Mouse (Mus musculus): ENCODE measurements around the gene Adgrv1. TPM values are rescaled to one million over a fixed set of nuclear protein-coding genes. Genes with fewer than 3 reads are reported as not detected.

Adgrv1 gene
- polyA plus RNA-seq, 2 experiments, result 0.08 to 0.24 TPM

DNA sequence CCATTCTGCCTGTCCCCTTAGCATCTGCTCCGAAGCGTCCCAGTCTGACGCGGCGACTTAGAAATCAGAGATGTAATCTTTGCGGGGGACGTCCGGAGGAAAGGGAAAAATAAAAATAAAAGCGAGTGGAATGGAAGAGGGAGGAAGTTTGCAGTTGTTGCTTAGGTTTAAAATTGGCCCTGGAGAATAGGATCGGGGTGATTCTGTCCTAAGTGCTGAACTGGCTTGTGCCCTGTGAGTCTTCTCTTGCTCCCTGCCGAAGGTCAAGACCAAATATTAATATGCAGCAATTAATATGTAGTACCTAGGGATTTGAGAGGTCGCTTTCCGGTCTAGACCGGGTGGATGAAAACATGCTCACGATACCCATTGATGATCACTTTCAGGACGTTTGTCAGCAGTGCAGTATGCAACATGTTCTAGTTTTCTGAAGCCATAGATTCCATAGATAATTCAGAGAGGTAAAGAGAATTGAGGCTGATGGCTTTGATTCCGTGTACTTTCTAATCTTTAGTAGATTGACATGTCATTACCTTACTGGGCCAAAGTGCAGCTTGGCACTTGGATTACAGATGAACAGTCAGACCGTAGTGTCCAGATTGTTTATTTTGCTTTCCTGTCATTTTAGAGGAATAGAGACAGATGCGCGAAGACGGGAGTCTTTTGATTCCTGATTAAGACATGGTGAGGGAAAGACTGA is 25.2 kb upstream of the Adgrv1 start:
- Histone ChIP-seq H3K36me3 (replicated peaks; ENCODE audit: control insufficient read depth, insufficient read depth, low read depth) (no peaks in the 10 kb centered on the region; the same call in 1 of the 2 replicates), H3K4me2 (ENCODE audit: low read depth) (peak overlapping the region; percentile 94), H3K27ac (peak overlapping the region; percentile 84), H3K27me3 (ENCODE audit: control insufficient read depth, insufficient read depth, low read length) (no peaks in the 10 kb centered on the region), H3K4me3 (ENCODE audit: insufficient read depth in 1 of 2, low read depth in 2 of 2, low read length in 2 of 2) (peak overlapping the region; percentile 86 to 96), H3K9ac (replicated peaks) (peak overlapping the region; percentile 97), H3K9me3 (ENCODE audit: control insufficient read depth, low read length) (no peaks in the 10 kb centered on the region), H3K4me1 (replicated peaks; ENCODE audit: control insufficient read depth in 2 of 2, insufficient read depth in 2 of 2, low read length in 1 of 2) (peaks cover 23 to 33% of the 10 kb centered on the region in 2 experiments)
- ATAC-seq (ENCODE audit: insufficient read depth) (no peak; the same call in 1 of the 2 replicates), DNase-seq (ENCODE audit: low read depth in 3 of 3, low spot score in 3 of 3) (peak in 1 of 3 experiments; percentile 27)
- no peak for TF ChIP-seq EP300 (IDR thresholded peaks at IDR 0.05; ENCODE audit: low read depth)
- no peak for TF ChIP-seq CTCF (IDR thresholded peaks at IDR 0.05; ENCODE audit: low read depth)
- 9% methylated on average over 21 of the region's 21 CpGs for WGBS (ENCODE audit: insufficient replicate concordance)

DNA sequence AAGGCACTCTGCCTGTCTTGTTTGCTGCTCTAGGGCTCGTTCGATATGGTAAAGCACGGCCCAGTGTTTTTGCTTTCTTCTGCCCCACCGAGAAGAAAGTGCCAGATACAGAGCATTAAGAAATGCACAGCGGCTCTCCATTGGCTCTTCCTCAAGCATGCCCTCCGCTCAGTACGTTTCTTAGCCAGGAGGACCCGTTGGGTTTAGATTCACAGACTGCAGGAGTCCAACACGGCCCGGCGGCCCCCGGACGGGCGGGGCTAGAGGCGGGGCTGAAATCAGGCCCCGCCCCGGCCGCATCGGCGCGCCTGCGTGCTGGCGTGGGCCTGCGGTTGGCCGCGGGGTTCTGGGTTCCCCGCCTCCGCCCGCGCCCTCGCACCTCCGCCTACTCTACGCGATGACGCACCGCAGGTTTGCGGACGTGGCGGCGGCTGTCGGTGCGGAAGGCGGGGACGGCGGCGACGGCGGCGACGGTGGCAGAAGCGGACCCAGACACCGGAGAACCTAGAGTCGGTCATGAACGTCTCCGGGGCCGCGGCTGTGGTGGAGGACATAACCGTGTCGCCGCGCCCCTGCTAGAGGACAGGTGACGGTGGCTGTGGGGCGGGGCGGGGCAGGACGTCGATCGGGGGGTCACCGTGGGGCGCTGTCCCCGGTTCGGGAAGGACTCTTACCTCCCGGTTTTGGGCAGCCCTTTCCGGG is 24.5 kb upstream of the Adgrv1 start, which contains the start of gene Lysmd3:
Lysmd3 (plus strand) TSS at position 313 of the 702 bp plus-strand sequence.
- Histone ChIP-seq H3K4me3 (ENCODE audit: insufficient read depth in 1 of 2, low read depth in 2 of 2, low read length in 2 of 2) (peak within 1 kb of the TSS; percentile 86 to 96), H3K27ac (peak within 1 kb of the TSS; percentile 94), H3K9me3 (ENCODE audit: control insufficient read depth, low read length) (no peaks in the 10 kb centered on the region), H3K36me3 (replicated peaks; ENCODE audit: control insufficient read depth, insufficient read depth, low read depth) (no peaks in the 10 kb centered on the region; the same call in 1 of the 2 replicates), H3K4me1 (replicated peaks; ENCODE audit: control insufficient read depth in 2 of 2, insufficient read depth in 2 of 2, low read length in 1 of 2) (peaks cover 17 to 30% of the 10 kb centered on the region in 2 experiments), H3K4me2 (ENCODE audit: low read depth) (peak within 1 kb of the TSS; percentile 94), H3K9ac (replicated peaks) (peak within 1 kb of the TSS; percentile 97), H3K27me3 (ENCODE audit: control insufficient read depth, insufficient read depth, low read length) (no peaks in the 10 kb centered on the region)
- peak; percentile 98 for ATAC-seq (ENCODE audit: insufficient read depth)
- DNase-seq (ENCODE audit: low read depth in 3 of 3, low spot score in 3 of 3), result peak; percentile 81 to 83 (median 83)
- WGBS (ENCODE audit: insufficient replicate concordance), result under 1% methylated on average over 73 of the region's 73 CpGs
- no peak for TF ChIP-seq EP300 (IDR thresholded peaks at IDR 0.05; ENCODE audit: low read depth)
- 0 out of 2 replicates have a peak, but pooled peaks have one; percentile 15 for TF ChIP-seq CTCF (IDR thresholded peaks at IDR 0.05; ENCODE audit: low read depth)

DNA sequence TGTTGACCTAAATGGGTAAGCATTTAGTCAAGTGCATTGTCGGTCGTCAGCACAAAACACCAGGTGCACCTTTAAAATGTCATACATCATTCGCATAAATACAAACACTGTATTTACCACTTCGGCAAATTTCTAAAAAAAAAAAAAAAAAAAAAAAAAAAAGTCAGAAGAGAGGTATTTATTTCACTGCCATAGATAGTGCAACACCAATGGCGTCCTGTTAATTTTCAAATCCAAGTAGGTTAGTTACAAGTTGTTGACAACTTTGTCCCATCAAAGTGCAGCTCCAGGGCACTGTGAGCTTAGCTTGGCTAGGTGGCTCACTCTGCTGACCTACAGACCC is 24.0 kb upstream of the Adgrv1 start:
- DNase-seq (ENCODE audit: low read depth in 3 of 3, low spot score in 3 of 3) (no peak), ATAC-seq (ENCODE audit: insufficient read depth) (peak; percentile 74; the same call in 1 of the 2 replicates)
- Histone ChIP-seq H3K27me3 (ENCODE audit: control insufficient read depth, insufficient read depth, low read length) (no peaks in the 10 kb centered on the region), H3K27ac (peak overlapping the region; percentile 94), H3K4me2 (ENCODE audit: low read depth) (peak overlapping the region; percentile 94), H3K9me3 (ENCODE audit: control insufficient read depth, low read length) (no peaks in the 10 kb centered on the region), H3K4me1 (replicated peaks; ENCODE audit: control insufficient read depth in 2 of 2, insufficient read depth in 2 of 2, low read length in 1 of 2) (peaks cover 15 to 29% of the 10 kb centered on the region in 2 experiments), H3K36me3 (replicated peaks; ENCODE audit: control insufficient read depth, insufficient read depth, low read depth) (no peaks in the 10 kb centered on the region; the same call in 1 of the 2 replicates), H3K4me3 (ENCODE audit: insufficient read depth in 1 of 2, low read depth in 2 of 2, low read length in 2 of 2) (peak overlapping the region; percentile 84 to 96), H3K9ac (replicated peaks) (peak overlapping the region; percentile 79)
- TF ChIP-seq CTCF (IDR thresholded peaks at IDR 0.05; ENCODE audit: low read depth), result no peak
- no peak for TF ChIP-seq EP300 (IDR thresholded peaks at IDR 0.05; ENCODE audit: low read depth)
- WGBS (ENCODE audit: insufficient replicate concordance), result 27% methylated on average over 5 of the region's 5 CpGs

DNA sequence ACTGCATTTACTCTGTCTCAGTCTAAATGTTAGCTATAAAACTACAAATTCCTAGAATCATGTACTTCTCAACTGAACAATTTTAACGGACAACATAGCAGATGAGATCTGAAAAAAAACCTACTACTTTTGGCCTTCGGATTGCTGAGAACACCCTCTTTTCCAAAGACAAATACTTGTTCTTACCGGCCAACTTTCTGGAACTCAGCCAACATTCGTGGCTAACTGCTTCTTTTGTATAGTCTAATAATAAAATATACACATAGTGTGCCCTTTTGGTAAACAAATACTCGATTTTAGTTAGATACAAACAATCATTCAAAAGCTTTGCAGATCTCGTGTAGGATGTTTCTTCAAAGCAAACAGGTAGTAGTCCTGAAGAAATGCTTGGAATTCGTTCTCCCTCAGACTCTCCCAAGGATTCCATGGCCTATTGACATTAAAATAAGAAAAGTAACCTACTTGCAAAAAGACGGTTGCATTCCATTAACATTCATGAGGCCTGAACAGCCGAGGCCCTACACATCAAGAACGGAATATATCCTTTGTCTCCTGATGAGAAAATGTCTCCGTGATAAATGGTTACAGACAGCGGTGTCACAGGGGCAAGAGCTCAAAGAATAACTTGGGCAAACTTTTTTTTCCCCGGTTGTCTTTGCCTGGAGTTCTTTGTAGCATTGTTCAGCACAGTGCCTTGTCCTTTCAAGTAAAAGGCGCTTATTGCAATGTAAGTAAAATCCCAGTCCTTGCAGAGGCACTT is 23.3 kb upstream of the Adgrv1 start:
- no peak for ATAC-seq (ENCODE audit: insufficient read depth)
- DNase-seq (ENCODE audit: low read depth in 3 of 3, low spot score in 3 of 3), result no peak
- TF ChIP-seq CTCF (IDR thresholded peaks at IDR 0.05; ENCODE audit: low read depth), result no peak
- TF ChIP-seq EP300 (IDR thresholded peaks at IDR 0.05; ENCODE audit: low read depth), result no peak
- Histone ChIP-seq H3K27me3 (ENCODE audit: control insufficient read depth, insufficient read depth, low read length) (no peaks in the 10 kb centered on the region), H3K4me3 (ENCODE audit: insufficient read depth in 1 of 2, low read depth in 2 of 2, low read length in 2 of 2) (no peak overlapping the region; a peak in 1 of 4 replicates), H3K36me3 (replicated peaks; ENCODE audit: control insufficient read depth, insufficient read depth, low read depth) (no peaks in the 10 kb centered on the region), H3K4me1 (replicated peaks; ENCODE audit: control insufficient read depth in 2 of 2, insufficient read depth in 2 of 2, low read length in 1 of 2) (peaks cover 15 to 28% of the 10 kb centered on the region in 2 experiments), H3K9me3 (ENCODE audit: control insufficient read depth, low read length) (no peaks in the 10 kb centered on the region), H3K27ac (peak overlapping the region; percentile 94), H3K9ac (replicated peaks) (no peak overlapping the region; the same call in 1 of the 2 replicates), H3K4me2 (ENCODE audit: low read depth) (peak overlapping the region; percentile 94)
- WGBS (ENCODE audit: insufficient replicate concordance), result 65% methylated on average over 14 of the region's 14 CpGs
